Mouse (Mus musculus) neural tube, embryonic 11.5 days (tissue): ENCODE measurements around the gene Xrra1. TPM values are rescaled to one million over a fixed set of nuclear protein-coding genes. Genes with fewer than 3 reads are reported as not detected.
A peak's percentile ranks its signal among the peaks of the same experiment; 100 is the strongest.
"Not testable (repeated sequence)": the region's sequence is repeated elsewhere in the genome, so short reads cannot be mapped to it uniquely, and the experiment has no call there.

ENCODE experiments used
- ATAC-seq: fragments of 200-750 bp; cut with Nextera tagmentation; 2 replicates; pipeline ENCODE4 v1.8.0; 2017; ENCODE audit warnings: moderate number of reproducible peaks, mild to moderate bottlenecking, moderate TSS enrichment, moderate library complexity; ENCODE audit not compliant: insufficient read depth, low FRiP score, low TSS enrichment
- DNase-seq: peaks from one replicate; pipeline ENCODE4 v3.0.0-alpha.2; 2015; ENCODE audit warnings: low spot score
- H3K27ac ChIP-seq: fragments of 300-500 bp; sonication (generic); 2 replicates; pipeline ENCODE4 v1.5.1; 2014; ENCODE audit warnings: low read depth, mild to moderate bottlenecking, low read length
- H3K27me3 ChIP-seq: fragments of 300-500 bp; sonication (generic); 2 replicates; pipeline ENCODE4 v1.6.1; 2014; ENCODE audit warnings: mild to moderate bottlenecking, low read length, mixed read lengths; ENCODE audit not compliant: control insufficient read depth, insufficient read depth
- H3K36me3 ChIP-seq: fragments of 300-500 bp; sonication (generic); 2 replicates; pipeline ENCODE4 v1.6.1; 2014; ENCODE audit warnings: mild to moderate bottlenecking, low read length, moderate library complexity, mixed read lengths; ENCODE audit not compliant: control insufficient read depth, insufficient read depth
- H3K4me1 ChIP-seq: fragments of 300-500 bp; sonication (generic); 2 replicates; pipeline ENCODE4 v1.6.1; 2014; ENCODE audit warnings: low read length, mixed read lengths; ENCODE audit not compliant: control insufficient read depth, insufficient read depth
- H3K4me2 ChIP-seq: fragments of 300-500 bp; sonication (generic); 2 replicates; pipeline ENCODE4 v1.6.1; 2014; ENCODE audit warnings: low read depth, mild to moderate bottlenecking, moderate library complexity
- H3K4me3 ChIP-seq: fragments of 300-500 bp; sonication (generic); 2 replicates; pipeline ENCODE4 v1.5.1; 2014; ENCODE audit warnings: low read depth, low read length
- H3K9ac ChIP-seq: fragments of 300-500 bp; sonication (generic); 2 replicates; pipeline ENCODE4 v1.6.1; 2014; ENCODE audit warnings: mild to moderate bottlenecking, low read length
- H3K9me3 ChIP-seq: fragments of 300-500 bp; sonication (generic); 2 replicates; pipeline ENCODE4 v1.6.1; 2016; ENCODE audit warnings: low read length; ENCODE audit not compliant: control insufficient read depth
- WGBS: fragments of 180-500 bp; shearing (Covaris S2); extraction: QIAGEN DNeasy Blood & Tissue Kit; methylation state at CpG from one replicate; pipeline ENCODE4 v1.1.7; 2014; 5-methylcytosine and 5-hydroxymethylcytosine counted together
- polyA plus RNA-seq: library from polyadenylated mRNA; unstranded; fragments of >200 nt; fragmentation: Nextera tagmentation; extraction: Ambion mirVana; gene quantifications from 2 replicates; pipeline ENCODE4 v1.2.1, GENCODE M21; 2014

Gene Xrra1
- polyA plus RNA-seq, 1 experiment from 2014 or later: 0.36 TPM

- Histone ChIP-seq H3K4me3 (no peak overlapping the region), H3K27ac (no peak overlapping the region), H3K9me3 (no peaks in the 10 kb centered on the region), H3K4me2 (no peak overlapping the region), H3K9ac (no peak overlapping the region), H3K27me3 (no peaks in the 10 kb centered on the region), H3K4me1 (no peaks in the 10 kb centered on the region; the same call in 1 of the 2 replicates), H3K36me3 (no peaks in the 10 kb centered on the region)
- ATAC-seq: no peak
- 80% methylated on average over 12 of the region's 12 CpGs for WGBS
- no peak for DNase-seq
These were observed 98.5 kb downstream of the Xrra1 start for GRCm38 (mm10) chr7:99957226-99957965.

GRCm38 (mm10) chr7:99960571-99960970 lies 101.7 kb downstream of the Xrra1 start:
- WGBS: 83% methylated on average over 2 of the region's 2 CpGs
- peaks cover 17% of the 10 kb centered on the region for H3K4me1 ChIP-seq
- H3K9me3 ChIP-seq, H3K27me3 ChIP-seq, H3K4me3 ChIP-seq, H3K9ac ChIP-seq, ATAC-seq, H3K27ac ChIP-seq, DNase-seq, H3K36me3 ChIP-seq, H3K4me2 ChIP-seq: not testable (repeated sequence)

- Histone ChIP-seq H3K4me3 (no peak overlapping the region), H3K27ac (no peak overlapping the region), H3K4me1 (peaks cover 26% of the 10 kb centered on the region), H3K4me2 (no peak overlapping the region), H3K36me3 (no peaks in the 10 kb centered on the region), H3K27me3 (no peaks in the 10 kb centered on the region), H3K9ac (no peak overlapping the region), H3K9me3 (no peaks in the 10 kb centered on the region)
- ATAC-seq (no peak), DNase-seq (no peak)
- 96% methylated on average over 2 of the region's 2 CpGs for WGBS
These were observed 102.6 kb downstream of the Xrra1 start for GRCm38 (mm10) chr7:99961518-99961917.

- Histone ChIP-seq H3K9ac (no peak overlapping the region), H3K27ac (peak overlapping the region; percentile 39; the same call in 1 of the 2 replicates), H3K9me3 (no peaks in the 10 kb centered on the region), H3K27me3 (no peaks in the 10 kb centered on the region), H3K4me3 (no peak overlapping the region), H3K4me2 (no peak overlapping the region), H3K4me1 (peaks cover 30% of the 10 kb centered on the region), H3K36me3 (no peaks in the 10 kb centered on the region)
- WGBS: 68% methylated on average over 8 of the region's 8 CpGs
- ATAC-seq (no peak), DNase-seq (no peak)
These were observed 103.8 kb downstream of the Xrra1 start for GRCm38 (mm10) chr7:99962536-99963236.

GRCm38 (mm10) chr7:99963237-99963860 lies 104.4 kb downstream of the Xrra1 start:
- no peak overlapping the region for H3K27ac ChIP-seq
- no peak overlapping the region for H3K4me3 ChIP-seq
- no peak overlapping the region for H3K9ac ChIP-seq
- H3K9me3 ChIP-seq: no peaks in the 10 kb centered on the region
- no peaks in the 10 kb centered on the region for H3K27me3 ChIP-seq
- no peak for DNase-seq
- peaks cover 30% of the 10 kb centered on the region for H3K4me1 ChIP-seq
- H3K4me2 ChIP-seq: no peak overlapping the region
- no peak for ATAC-seq
- 82% methylated on average over 3 of the region's 3 CpGs for WGBS
- no peaks in the 10 kb centered on the region for H3K36me3 ChIP-seq

- peak; percentile 59 for DNase-seq
- ATAC-seq: peak; percentile 90
- H3K4me3 ChIP-seq: no peak overlapping the region
- 7% methylated on average over 9 of the region's 9 CpGs for WGBS
- peak overlapping the region; percentile 32 for H3K4me2 ChIP-seq
- H3K9ac ChIP-seq: peak overlapping the region; percentile 45
- H3K27me3 ChIP-seq: no peaks in the 10 kb centered on the region
- H3K4me1 ChIP-seq: peaks cover 30% of the 10 kb centered on the region
- no peaks in the 10 kb centered on the region for H3K36me3 ChIP-seq
- peak overlapping the region; percentile 93 for H3K27ac ChIP-seq
- no peaks in the 10 kb centered on the region for H3K9me3 ChIP-seq
These were observed 106.3 kb downstream of the Xrra1 start for GRCm38 (mm10) chr7:99965020-99965841.

GRCm38 (mm10) chr7:99966011-99966721 lies 107.2 kb downstream of the Xrra1 start:
- H3K4me3 ChIP-seq: no peak overlapping the region
- no peak overlapping the region for H3K4me2 ChIP-seq
- no peaks in the 10 kb centered on the region for H3K9me3 ChIP-seq
- no peaks in the 10 kb centered on the region for H3K27me3 ChIP-seq
- H3K27ac ChIP-seq: peak overlapping the region; percentile 93
- DNase-seq: no peak
- no peaks in the 10 kb centered on the region for H3K36me3 ChIP-seq
- H3K9ac ChIP-seq: peak overlapping the region; percentile 11; the same call in 1 of the 2 replicates
- ATAC-seq: no peak
- WGBS: 48% methylated on average over 9 of the region's 9 CpGs
- H3K4me1 ChIP-seq: peaks cover 30% of the 10 kb centered on the region
